ENCODE assay signal across 13 mouse cellular contexts in genomic region chr14:17410752-17411151, GRCm38 (mm10).
DNase-seq lines count a peak whose midpoint lies in the region; ATAC-seq and TF ChIP-seq lines count a peak whose summit lies in the region.
"Had no signal": no experiment of that assay in that cellular context is flagged by ENCODE, and none has a peak within 500 bp of the region (broad histone marks: within the 10 kb centered on the region; RNA-seq: fewer than 3 reads in every experiment).

No protein-coding gene starts in this region.

- H3K4me1 ChIP-seq in heart, adult 2 months (ENCODE audit: control insufficient read depth, insufficient read depth, low read length): no peaks in the 10 kb centered on the region; the same call in none of the 2 replicates
- peaks cover 7% of the 10 kb centered on the region; the same call in 1 of the 2 replicates for H3K4me1 ChIP-seq in intestine, embryonic 14.5 days (replicated peaks; ENCODE audit: control insufficient read depth, insufficient read depth, low read length)
- H3K4me1 ChIP-seq in forebrain, embryonic 14.5 days (ENCODE audit: control insufficient read depth, insufficient read depth, low read length): no peaks in the 10 kb centered on the region
- H3K4me1 ChIP-seq: midbrain, embryonic 13.5 days had no signal

- H3K27me3 ChIP-seq in heart, adult 2 months (ENCODE audit: control insufficient read depth, insufficient read depth, low read length): no peaks in the 10 kb centered on the region
- no peaks in the 10 kb centered on the region for H3K27me3 ChIP-seq in intestine, embryonic 14.5 days (replicated peaks; ENCODE audit: control insufficient read depth, insufficient read depth, low read length)
- no peaks in the 10 kb centered on the region for H3K27me3 ChIP-seq in forebrain, embryonic 14.5 days (replicated peaks; ENCODE audit: control insufficient read depth, insufficient read depth, low read length)
- H3K27me3 ChIP-seq: limb, embryonic 12.5 days; midbrain, embryonic 13.5 days had no signal

- ATAC-seq in intestine, embryonic 14.5 days (replicated peaks; ENCODE audit: low FRiP score, low TSS enrichment, low read depth): peak; percentile 65; the same call in 1 of the 2 replicates
- ATAC-seq in megakaryocyte, adult 5-6 weeks (ENCODE audit: poor library complexity, severe bottlenecking): peak; percentile 60
- ATAC-seq in forebrain, embryonic 14.5 days: no peak
- ATAC-seq: CD4-positive, CD25-positive, alpha-beta regulatory T cell, adult 4 months; midbrain, embryonic 13.5 days had no signal

- no peak overlapping the region for H3K9ac ChIP-seq in heart, adult 2 months (ENCODE audit: low read depth, low read length)
- H3K9ac ChIP-seq in intestine, embryonic 14.5 days (ENCODE audit: low read length): no peak overlapping the region
- H3K9ac ChIP-seq in forebrain, embryonic 14.5 days (ENCODE audit: low read length): no peak overlapping the region
- H3K9ac ChIP-seq: limb, embryonic 12.5 days; midbrain, embryonic 13.5 days had no signal

- TF ChIP-seq POLR2A in heart, adult 2 months (IDR thresholded peaks at IDR 0.05; ENCODE audit: insufficient read depth, low read depth, low read length): no peak

- TF ChIP-seq CTCF in heart, adult 2 months (IDR thresholded peaks at IDR 0.05): no peak

- TF ChIP-seq EP300 in heart, adult 2 months (IDR thresholded peaks at IDR 0.05; ENCODE audit: insufficient read depth, low read depth, low read length): no peak

- H3K9me3 ChIP-seq in intestine, embryonic 14.5 days (ENCODE audit: control insufficient read depth, low read length): no peaks in the 10 kb centered on the region
- H3K9me3 ChIP-seq in forebrain, embryonic 14.5 days (replicated peaks; ENCODE audit: control insufficient read depth, low read length): no peaks in the 10 kb centered on the region
- H3K9me3 ChIP-seq: limb, embryonic 12.5 days; midbrain, embryonic 13.5 days had no signal

- DNase-seq in heart, adult 11 months: peak; percentile 78
- no peak for DNase-seq in heart, adult 2 months
- peak; percentile 17 to 22 for DNase-seq in B cell, adult 2 months
- DNase-seq in intestine, embryonic 14.5 days (ENCODE audit: low spot score): no peak
- no peak for DNase-seq in cerebellum, postnatal 14 days
- no peak for DNase-seq in urinary bladder, adult 2 months (ENCODE audit: low spot score)
- no peak for DNase-seq in forebrain, embryonic 14.5 days (ENCODE audit: low spot score)
- DNase-seq: gastrocnemius, postnatal 10 days; heart, postnatal 4 days had no signal

- H3K4me3 ChIP-seq in heart, adult 2 months: no peak overlapping the region
- no peak overlapping the region for H3K4me3 ChIP-seq in intestine, embryonic 14.5 days (ENCODE audit: low read depth, low read length)
- no peak overlapping the region for H3K4me3 ChIP-seq in forebrain, embryonic 14.5 days (ENCODE audit: low read depth, low read length)
- H3K4me3 ChIP-seq: limb, embryonic 12.5 days; midbrain, embryonic 13.5 days had no signal

- intact Hi-C loops in heart, adult 2 months (cut with DNase I): no loop called here

- WGBS in heart, adult 2 months: 46% methylated on average over 3 of the region's 3 CpGs
- 20% methylated on average over 3 of the region's 3 CpGs for WGBS in intestine, embryonic 14.5 days
- 22% methylated on average over 3 of the region's 3 CpGs for WGBS in forebrain, embryonic 14.5 days

- no peak overlapping the region for H3K4me2 ChIP-seq in intestine, embryonic 14.5 days (ENCODE audit: low read length)
- no peak overlapping the region for H3K4me2 ChIP-seq in forebrain, embryonic 14.5 days (ENCODE audit: low read length)
- H3K4me2 ChIP-seq: limb, embryonic 12.5 days; midbrain, embryonic 13.5 days had no signal

- no peaks in the 10 kb centered on the region for H3K36me3 ChIP-seq in heart, adult 2 months (ENCODE audit: control insufficient read depth, insufficient read depth, low read length)
- no peaks in the 10 kb centered on the region for H3K36me3 ChIP-seq in intestine, embryonic 14.5 days (ENCODE audit: control insufficient read depth, insufficient read depth, low read length)
- no peaks in the 10 kb centered on the region for H3K36me3 ChIP-seq in forebrain, embryonic 14.5 days (ENCODE audit: control insufficient read depth, insufficient read depth, low read length)
- H3K36me3 ChIP-seq: limb, embryonic 12.5 days; midbrain, embryonic 13.5 days had no signal

- no peaks in the 10 kb centered on the region for H3K79me2 ChIP-seq in heart, adult 2 months (replicated peaks; ENCODE audit: control insufficient read depth, insufficient read depth, low read length)

- H3K27ac ChIP-seq in heart, adult 2 months: no peak overlapping the region
- no peak overlapping the region for H3K27ac ChIP-seq in intestine, embryonic 14.5 days (ENCODE audit: low read depth)
- no peak overlapping the region for H3K27ac ChIP-seq in forebrain, embryonic 14.5 days (ENCODE audit: low read depth, low read length)
- H3K27ac ChIP-seq: limb, embryonic 12.5 days; midbrain, embryonic 13.5 days had no signal

Comparison
In these comparisons a context has a peak if more than half of its experiments do, and no peak if none do; other contexts are left out.
1. DNase-seq: peak in heart, adult 11 months (single experiment) and B cell, adult 2 months (2 of 2); none in heart, adult 2 months (0 of 2), intestine, embryonic 14.5 days (single experiment), cerebellum, postnatal 14 days (0 of 2), urinary bladder, adult 2 months (single experiment) and forebrain, embryonic 14.5 days (single experiment).